Mouse (Mus musculus) liver, embryonic 18 days (tissue): ENCODE results near the gene Dclre1b. TPM values are rescaled to one million over a fixed set of nuclear protein-coding genes. Genes with fewer than 3 reads are reported as not detected.

Experiments used
- polyA plus RNA-seq: library from polyadenylated mRNA; depleted of rRNA; stranded (reverse); fragments of >200 nt; gene quantifications from 2 replicates; pipeline ENCODE4 v1.2.3, GENCODE M21; 2012; rRNA removed

The Dclre1b gene
- polyA plus RNA-seq, result 9.1 and 10.6 TPM in 2 replicates

GRCm38 (mm10) chr3:103808891-103809798 is at the start of gene Dclre1b, which contains the start of the genes Ap4b1 and Gm43064:
Gene Dclre1b (minus strand): TSS chr3:103809444.
Gene Ap4b1 (plus strand): TSS chr3:103809520.
Gene Gm43064 (plus strand): TSS chr3:103809573.

GRCm38 (mm10) chr3:103832426-103832825 is 23.2 kb upstream of the Dclre1b start, which contains the start of gene Bcl2l15:
Gene Bcl2l15 (plus strand): TSS chr3:103832601.

GRCm38 (mm10) chr3:103791230-103792110 is 17.8 kb downstream of the Dclre1b start, which contains the start of gene Hipk1:
Gene Hipk1 (minus strand): TSS chr3:103791563.

Other genes starting within 250 kb of the Dclre1b start
- 0.01 TPM in 1 of 2 replicates, not detected in the other for gene Syt6, start 234.2 kb downstream of the Dclre1b start, polyA plus RNA-seq
- gene Atg4a-ps, start 163.4 kb downstream of the Dclre1b start, polyA plus RNA-seq, result 0.12 and 0.13 TPM in 2 replicates
- gene Olfml3, start 71.4 kb downstream of the Dclre1b start, polyA plus RNA-seq, result 1.6 and 1.8 TPM in 2 replicates
- gene Gm10964, start 70.1 kb downstream of the Dclre1b start, polyA plus RNA-seq, result not detected in 2 replicates
- gene Hipk1, start 17.9 kb downstream of the Dclre1b start, polyA plus RNA-seq, result 18.2 and 20.5 TPM in 2 replicates
- 14.1 and 14.6 TPM in 2 replicates for gene Ap4b1, start 76 bp upstream of the Dclre1b start, polyA plus RNA-seq
- gene Gm43064, start 129 bp upstream of the Dclre1b start, polyA plus RNA-seq, result 0.30 and 0.58 TPM in 2 replicates
- 1.3 TPM in 2 replicates for gene Bcl2l15, start 23.2 kb upstream of the Dclre1b start, polyA plus RNA-seq
- gene Ptpn22, start 50.4 kb upstream of the Dclre1b start, polyA plus RNA-seq, result 2.2 and 2.5 TPM in 2 replicates
- gene Rsbn1, start 104.7 kb upstream of the Dclre1b start, polyA plus RNA-seq, result 3.0 and 3.4 TPM in 2 replicates
- gene Phtf1, start 158.7 kb upstream of the Dclre1b start, polyA plus RNA-seq, result 2.4 and 2.8 TPM in 2 replicates